Mouse (Mus musculus) stomach, embryonic 16.5 days (tissue): ENCODE measurements around the gene Itgb4. TPM values are rescaled to one million over a fixed set of nuclear protein-coding genes. Genes with fewer than 3 reads are reported as not detected.

Experiments
- ATAC-seq: fragments of 200-750 bp; cut with Nextera tagmentation; 2 replicates; pipeline ENCODE4 v1.8.0; 2017; ENCODE audit warnings: moderate number of reproducible peaks, moderate TSS enrichment; ENCODE audit not compliant: insufficient read depth, low FRiP score
- H3K27ac ChIP-seq: fragments of 300-500 bp; sonication (generic); 2 replicates; pipeline ENCODE4 v1.5.1; 2014; ENCODE audit warnings: low read length
- H3K27me3 ChIP-seq: fragments of 300-500 bp; sonication (generic); 2 replicates; pipeline ENCODE4 v1.6.1; 2014; ENCODE audit warnings: low read length, control low read depth, mixed read lengths; ENCODE audit not compliant: control insufficient read depth, insufficient read depth
- H3K36me3 ChIP-seq: fragments of 300-500 bp; sonication (generic); 2 replicates; pipeline ENCODE4 v1.6.1; 2014; ENCODE audit warnings: low read length; ENCODE audit not compliant: control insufficient read depth, insufficient read depth
- H3K4me1 ChIP-seq: fragments of 300-500 bp; sonication (generic); 2 replicates; pipeline ENCODE4 v1.6.1; 2014; ENCODE audit warnings: low read length, control low read depth, mixed read lengths; ENCODE audit not compliant: control insufficient read depth, insufficient read depth
- H3K4me2 ChIP-seq: fragments of 300-500 bp; sonication (generic); 2 replicates; pipeline ENCODE4 v1.6.1; 2014; ENCODE audit warnings: low read depth, low read length, mixed read lengths
- H3K4me3 ChIP-seq: fragments of 300-500 bp; sonication (generic); replicated peaks from 2 replicates; pipeline ENCODE4 v1.5.1; 2014; ENCODE audit warnings: mild to moderate bottlenecking, low read length
- H3K9ac ChIP-seq: fragments of 300-500 bp; sonication (generic); 2 replicates; pipeline ENCODE4 v1.6.1; 2014; ENCODE audit warnings: low read length
- H3K9me3 ChIP-seq: fragments of 300-500 bp; sonication (generic); replicated peaks from 2 replicates; pipeline ENCODE4 v1.6.1; 2016; ENCODE audit warnings: low read length, control low read depth; ENCODE audit not compliant: control insufficient read depth
- WGBS: fragments of 180-500 bp; shearing (Covaris S2); extraction: QIAGEN DNeasy Blood & Tissue Kit; methylation state at CpG from one replicate; pipeline ENCODE4 v1.1.7; 2014; 5-methylcytosine and 5-hydroxymethylcytosine counted together
- polyA plus RNA-seq: library from polyadenylated mRNA; unstranded; fragments of >200 nt; fragmentation: Nextera tagmentation; extraction: Ambion mirVana; gene quantifications from 2 replicates; pipeline ENCODE4 v1.2.1, GENCODE M21; 2015

The Itgb4 gene
- polyA plus RNA-seq, 1 experiment from 2014 or later, result 18.9 TPM

DNA sequence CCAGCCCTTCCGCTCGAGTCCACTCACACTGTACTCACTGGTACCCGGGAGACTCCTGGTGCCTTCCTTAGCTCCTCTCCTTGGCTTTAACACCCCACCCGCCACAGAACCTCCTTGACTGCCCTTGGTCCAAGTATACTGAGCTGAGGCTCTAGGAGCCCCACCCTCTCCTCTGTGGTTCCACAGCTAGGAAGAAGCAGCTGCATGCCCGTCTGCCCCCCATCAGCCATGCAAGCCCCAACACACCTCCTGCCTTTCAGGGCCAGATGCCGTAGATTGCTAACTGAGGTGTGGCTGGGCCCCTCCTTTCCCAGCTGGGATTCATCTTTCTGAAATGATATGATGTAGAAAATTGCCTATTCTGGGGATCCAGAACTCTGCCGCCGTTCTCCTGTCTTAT lies 29.3 kb upstream of the Itgb4 start:
- Histone ChIP-seq H3K27ac (peak overlapping the region; percentile 72), H3K9me3 (no peaks in the 10 kb centered on the region), H3K4me3 (no peak overlapping the region), H3K9ac (peak overlapping the region; percentile 36), H3K4me1 (no peaks in the 10 kb centered on the region), H3K4me2 (no peak overlapping the region), H3K36me3 (0 out of 2 replicates have a peak, but pooled peaks cover 14% of the 10 kb centered on the region), H3K27me3 (no peaks in the 10 kb centered on the region)
- 74% methylated on average over 8 of the region's 8 CpGs for WGBS
- peak; percentile 41; the same call in 1 of the 2 replicates for ATAC-seq

DNA sequence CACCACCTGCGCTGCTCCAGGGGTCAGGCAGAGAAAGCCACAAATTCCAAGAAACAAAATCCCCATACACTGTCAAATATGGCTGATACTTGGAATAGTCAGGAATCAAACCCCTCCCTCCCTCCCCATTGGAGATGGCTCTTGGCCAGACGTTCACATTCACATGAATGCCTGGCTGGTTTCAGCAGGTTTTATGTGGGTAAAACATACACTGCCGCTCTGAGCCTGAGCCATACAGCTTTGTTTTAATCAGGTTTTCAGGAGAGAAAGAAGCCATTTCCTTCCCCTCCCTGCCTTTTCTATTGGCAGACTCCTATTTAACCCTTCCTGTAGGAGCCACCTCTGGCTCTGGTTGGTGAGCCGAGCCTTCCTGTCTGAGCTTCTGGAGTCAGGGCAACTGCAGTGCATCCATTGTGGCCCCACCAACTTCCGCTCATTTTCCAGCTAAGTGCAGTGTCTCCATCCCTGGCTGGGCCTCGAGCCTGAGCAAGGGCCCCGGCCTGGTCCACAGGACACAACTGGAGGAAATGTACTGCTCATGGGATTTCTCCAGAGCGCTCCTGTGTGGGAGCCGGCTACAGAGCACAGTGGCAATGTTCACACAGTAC lies 28.2 kb upstream of the Itgb4 start:
- no peak overlapping the region for H3K4me3 ChIP-seq
- H3K36me3 ChIP-seq, result 0 out of 2 replicates have a peak, but pooled peaks cover 8% of the 10 kb centered on the region
- no peaks in the 10 kb centered on the region for H3K27me3 ChIP-seq
- ATAC-seq, result 0 out of 2 replicates have a peak, but pooled peaks have one; percentile 26
- no peak overlapping the region for H3K9ac ChIP-seq
- no peak overlapping the region for H3K4me2 ChIP-seq
- H3K27ac ChIP-seq, result peak overlapping the region; percentile 72
- 72% methylated on average over 9 of the region's 9 CpGs for WGBS
- no peaks in the 10 kb centered on the region for H3K9me3 ChIP-seq
- H3K4me1 ChIP-seq, result no peaks in the 10 kb centered on the region

DNA sequence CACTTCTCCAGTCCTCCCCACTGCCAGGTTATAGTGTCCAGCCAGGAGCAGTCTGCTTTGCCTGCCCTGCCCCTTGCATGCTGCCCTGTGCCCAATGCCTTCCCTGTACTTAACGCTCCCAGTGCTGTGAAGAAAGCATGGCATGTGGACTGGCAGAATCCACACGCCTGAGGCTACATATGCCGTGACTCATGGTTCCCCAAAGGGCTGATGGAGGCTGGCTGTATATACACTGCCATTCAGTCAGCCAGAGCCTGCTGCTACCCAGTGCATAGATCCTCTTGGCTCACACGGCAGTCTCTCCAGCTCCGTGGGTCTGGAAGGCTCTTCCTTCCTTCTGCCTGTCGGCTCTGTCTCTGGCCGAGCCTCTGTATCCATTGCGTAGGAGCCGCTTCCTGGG lies 26.2 kb upstream of the Itgb4 start:
- H3K4me1 ChIP-seq, result no peaks in the 10 kb centered on the region
- H3K27me3 ChIP-seq, result no peaks in the 10 kb centered on the region
- no peaks in the 10 kb centered on the region for H3K9me3 ChIP-seq
- H3K27ac ChIP-seq, result no peak overlapping the region
- H3K4me3 ChIP-seq, result no peak overlapping the region
- ATAC-seq, result no peak
- WGBS, result 89% methylated on average over 9 of the region's 9 CpGs
- H3K36me3 ChIP-seq, result 0 out of 2 replicates have a peak, but pooled peaks cover 8% of the 10 kb centered on the region
- H3K9ac ChIP-seq, result no peak overlapping the region
- H3K4me2 ChIP-seq, result no peak overlapping the region

DNA sequence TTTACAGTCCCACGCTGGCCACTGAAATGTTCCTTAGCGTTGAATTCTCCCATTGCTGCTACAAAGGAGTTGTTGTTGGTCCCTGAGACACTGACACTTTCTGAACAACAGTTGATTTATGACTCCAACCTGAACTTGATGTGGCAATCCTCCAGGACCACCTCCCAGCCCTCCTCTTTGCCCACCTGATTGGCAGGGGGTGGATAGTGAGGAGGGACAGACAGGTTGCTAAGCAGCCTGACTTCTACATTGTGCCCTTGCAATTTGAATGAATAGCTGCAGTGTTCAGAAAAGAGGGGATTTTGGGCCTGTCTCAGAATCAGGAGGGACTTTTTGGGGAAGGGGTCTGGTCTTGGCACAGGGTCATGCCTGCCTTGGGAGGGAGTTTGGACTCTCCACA lies 23.8 kb upstream of the Itgb4 start:
- ATAC-seq, result no peak
- H3K36me3 ChIP-seq, result 0 out of 2 replicates have a peak, but pooled peaks cover 8% of the 10 kb centered on the region
- H3K4me3 ChIP-seq, result no peak overlapping the region
- no peaks in the 10 kb centered on the region for H3K9me3 ChIP-seq
- H3K27ac ChIP-seq, result no peak overlapping the region
- H3K4me1 ChIP-seq, result no peaks in the 10 kb centered on the region; the same call in 1 of the 2 replicates
- H3K27me3 ChIP-seq, result no peaks in the 10 kb centered on the region
- no peak overlapping the region for H3K4me2 ChIP-seq
- WGBS, result 86% methylated on average over 2 of the region's 2 CpGs
- H3K9ac ChIP-seq, result no peak overlapping the region

DNA sequence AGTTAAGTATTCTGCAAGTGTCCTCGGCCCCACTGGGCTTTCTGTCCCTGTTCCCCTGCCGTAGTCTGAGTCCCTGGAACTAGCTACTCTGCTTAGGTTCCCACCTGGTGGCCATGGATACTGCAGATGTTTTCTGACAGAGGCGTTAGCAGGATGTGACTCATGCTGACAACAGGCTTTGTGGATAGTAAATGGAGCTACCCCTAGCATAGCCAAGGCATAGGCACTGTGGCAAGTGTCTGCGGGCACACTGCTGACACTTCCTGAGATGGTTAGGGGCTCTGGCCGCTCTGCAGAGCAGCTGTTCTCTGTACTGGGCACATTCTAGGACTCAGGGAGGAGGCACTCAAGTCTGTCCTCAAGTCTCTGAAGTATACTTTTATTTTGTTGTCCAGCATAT lies 19.8 kb upstream of the Itgb4 start:
- Histone ChIP-seq H3K27me3 (no peaks in the 10 kb centered on the region), H3K4me3 (no peak overlapping the region), H3K36me3 (peaks cover 13% of the 10 kb centered on the region; the same call in 1 of the 2 replicates), H3K9me3 (no peaks in the 10 kb centered on the region), H3K4me1 (peaks cover 5% of the 10 kb centered on the region; the same call in 1 of the 2 replicates), H3K9ac (no peak overlapping the region), H3K4me2 (no peak overlapping the region), H3K27ac (peak overlapping the region; percentile 91)
- ATAC-seq, result peak; percentile 35; the same call in 1 of the 2 replicates
- 70% methylated on average over 5 of the region's 5 CpGs for WGBS

DNA sequence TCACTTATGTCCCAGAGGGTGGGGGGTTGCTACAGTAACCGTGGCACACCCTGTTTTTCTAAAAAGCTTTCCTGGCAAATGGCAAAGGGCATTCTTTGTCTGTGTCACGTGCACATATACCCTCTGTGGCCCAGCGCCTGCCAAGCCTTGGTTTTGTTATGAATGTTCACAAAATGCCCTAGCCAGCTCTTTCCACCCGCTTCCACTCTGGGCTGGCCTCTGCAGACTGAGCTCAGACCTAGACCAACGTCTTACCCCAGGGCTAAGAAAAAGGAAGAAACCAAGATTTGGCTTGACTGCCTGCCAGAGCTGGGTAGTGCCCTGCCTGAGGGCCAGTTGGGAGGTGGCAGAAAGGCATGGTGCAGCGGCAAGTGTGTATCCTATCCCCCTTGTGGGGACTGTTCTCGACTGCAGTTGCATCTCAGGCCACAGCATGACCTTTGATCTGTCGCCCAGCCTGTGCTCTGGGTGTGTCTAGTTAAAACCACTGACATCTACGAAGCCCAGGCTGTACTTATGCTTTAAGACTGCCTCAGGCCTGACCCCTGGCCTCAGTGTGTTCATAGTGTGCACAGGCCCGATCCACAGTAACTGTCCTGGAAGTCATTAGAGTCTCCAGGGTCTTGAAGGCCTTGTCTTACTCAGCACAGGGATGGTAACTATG lies 19.2 kb upstream of the Itgb4 start:
- Histone ChIP-seq H3K36me3 (peaks cover 13% of the 10 kb centered on the region; the same call in 1 of the 2 replicates), H3K4me3 (no peak overlapping the region), H3K9ac (0 out of 2 replicates have a peak overlapping the region, but pooled peaks have one; percentile 3), H3K27ac (peak overlapping the region; percentile 91), H3K4me1 (peaks cover 5% of the 10 kb centered on the region; the same call in 1 of the 2 replicates), H3K9me3 (no peaks in the 10 kb centered on the region), H3K4me2 (no peak overlapping the region), H3K27me3 (no peaks in the 10 kb centered on the region)
- peak; percentile 70; the same call in 1 of the 2 replicates for ATAC-seq
- WGBS, result 59% methylated on average over 10 of the region's 10 CpGs

DNA sequence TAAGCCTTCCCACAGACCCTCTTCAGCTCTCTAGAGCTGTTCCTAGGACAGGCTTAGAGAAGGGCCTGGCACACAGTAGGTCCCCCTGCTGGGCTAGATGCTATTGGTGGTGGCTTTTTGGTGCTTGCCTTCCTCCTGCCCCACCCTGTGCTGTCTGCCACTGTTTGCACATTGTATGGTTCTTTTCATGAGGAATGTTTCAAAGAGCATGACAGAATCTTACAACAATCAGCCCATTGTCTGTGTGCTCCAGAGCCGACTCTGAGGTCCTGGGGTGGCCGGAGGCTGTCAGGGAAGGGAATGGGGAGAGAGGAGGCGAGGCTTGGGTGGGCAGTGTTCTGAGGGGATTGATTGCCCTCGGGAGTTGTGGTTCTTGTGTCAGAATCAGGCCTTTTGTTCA lies 18.1 kb upstream of the Itgb4 start:
- peak; percentile 34; the same call in 1 of the 2 replicates for ATAC-seq
- Histone ChIP-seq H3K4me3 (no peak overlapping the region), H3K36me3 (peaks cover 23% of the 10 kb centered on the region; the same call in 1 of the 2 replicates), H3K9ac (no peak overlapping the region), H3K4me1 (peaks cover 5% of the 10 kb centered on the region; the same call in 1 of the 2 replicates), H3K27ac (peak overlapping the region; percentile 71), H3K27me3 (no peaks in the 10 kb centered on the region), H3K4me2 (no peak overlapping the region), H3K9me3 (no peaks in the 10 kb centered on the region)
- 52% methylated on average over 4 of the region's 4 CpGs for WGBS

DNA sequence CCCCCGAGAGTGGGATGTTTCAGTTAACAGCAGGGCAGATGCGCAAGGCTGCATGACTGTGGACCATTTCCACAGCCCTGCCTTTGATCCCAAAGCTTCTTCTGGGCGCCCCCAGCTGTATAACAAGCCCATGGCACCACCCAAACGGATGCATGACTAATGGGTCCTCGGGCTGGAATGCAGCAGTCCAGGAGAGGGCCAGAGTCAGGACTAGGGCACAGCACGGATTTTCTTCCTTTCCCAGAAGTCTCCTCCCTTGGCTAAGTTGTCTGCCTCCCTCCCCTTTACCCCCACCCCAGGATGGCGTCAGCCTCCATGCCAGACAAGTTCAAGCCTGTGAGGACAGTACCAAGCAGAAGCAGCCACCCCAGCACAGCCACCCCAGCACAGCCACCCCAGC lies 16.5 kb upstream of the Itgb4 start:
- Histone ChIP-seq H3K36me3 (peaks cover 22% of the 10 kb centered on the region), H3K27ac (peak overlapping the region; percentile 71), H3K4me3 (no peak overlapping the region), H3K4me1 (peaks cover 5% of the 10 kb centered on the region; the same call in 1 of the 2 replicates), H3K9ac (no peak overlapping the region), H3K4me2 (no peak overlapping the region), H3K27me3 (no peaks in the 10 kb centered on the region), H3K9me3 (no peaks in the 10 kb centered on the region)
- no peak for ATAC-seq
- WGBS, result 54% methylated on average over 7 of the region's 7 CpGs

DNA sequence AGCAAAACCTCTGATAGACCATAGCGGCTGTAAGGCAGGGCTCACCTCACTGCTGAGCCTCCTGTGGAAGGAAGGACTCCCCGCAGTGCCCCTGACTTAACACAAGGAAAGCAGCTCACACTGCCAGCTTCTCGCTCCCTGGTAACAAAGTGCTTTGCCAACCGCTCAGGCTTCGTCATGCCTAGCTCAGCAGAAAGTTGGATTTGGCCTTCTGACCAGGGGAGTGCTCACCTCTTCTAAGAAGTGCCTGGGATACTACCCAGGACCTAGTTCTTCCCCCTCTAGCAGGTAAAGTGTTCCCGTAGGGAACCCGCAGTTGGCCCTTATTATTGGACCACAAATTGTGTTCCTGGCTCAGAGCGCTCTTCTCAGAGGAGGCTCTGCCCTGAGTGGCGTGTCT lies 15.5 kb upstream of the Itgb4 start:
- H3K4me2 ChIP-seq, result no peak overlapping the region
- no peaks in the 10 kb centered on the region for H3K9me3 ChIP-seq
- H3K9ac ChIP-seq, result no peak overlapping the region
- H3K36me3 ChIP-seq, result peaks cover 26% of the 10 kb centered on the region
- no peaks in the 10 kb centered on the region for H3K27me3 ChIP-seq
- WGBS, result 96% methylated on average over 9 of the region's 9 CpGs
- peaks cover 5% of the 10 kb centered on the region; the same call in 1 of the 2 replicates for H3K4me1 ChIP-seq
- H3K27ac ChIP-seq, result no peak overlapping the region
- no peak for ATAC-seq
- H3K4me3 ChIP-seq, result no peak overlapping the region
